Mouse (Mus musculus) gastrocnemius, postnatal 10 days (tissue): ENCODE measurements around the gene Sez6. TPM values are rescaled to one million over a fixed set of nuclear protein-coding genes. Genes with fewer than 3 reads are reported as not detected.

Experiments used
- DNase-seq: peaks from one replicate; pipeline ENCODE4 v3.0.0; 2021; ENCODE audit warnings: mixed read lengths
- total RNA-seq, 2 experiments: library from RNA; stranded (reverse); gene quantifications; 2 replicates each; pipeline ENCODE4 v1.2.3; 2021

Sez6 gene
- total RNA-seq, 2 experiments from 2014 or later, result 0.54 to 0.70 TPM

DNA sequence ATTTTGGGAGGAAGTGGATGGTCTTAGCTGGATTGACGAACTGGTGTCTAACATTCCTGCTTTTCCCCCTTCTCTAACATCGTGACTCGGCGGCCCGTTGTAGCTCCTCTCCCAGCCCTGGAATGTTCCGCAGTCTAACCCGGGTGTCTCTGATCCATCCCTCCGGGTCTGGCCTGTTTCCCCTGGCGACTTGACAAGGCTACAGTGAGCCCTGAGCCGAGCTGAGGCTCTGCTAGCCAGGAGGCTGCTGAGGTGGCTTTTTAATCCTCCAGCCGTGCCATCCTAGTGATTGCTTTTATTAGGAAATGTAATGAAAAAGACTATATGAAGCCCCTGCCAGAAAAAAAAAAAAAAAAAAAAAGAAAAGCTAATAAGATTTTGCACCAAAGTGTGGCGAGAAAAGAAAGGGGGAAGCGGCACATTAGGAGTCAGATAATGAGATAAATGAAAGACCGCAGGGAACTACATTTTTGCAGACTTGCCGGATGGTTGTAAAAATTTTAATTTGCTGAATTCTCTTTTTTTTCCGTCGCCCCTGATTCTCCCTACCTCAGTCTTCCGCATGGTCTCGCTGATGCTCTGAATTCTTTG lies 24.4 kb upstream of the Sez6 start:
- peak; percentile 59 for DNase-seq

GRCm38 (mm10) chr11:77906747-77907174 lies 23.8 kb upstream of the Sez6 start:
- DNase-seq, result no peak

DNA sequence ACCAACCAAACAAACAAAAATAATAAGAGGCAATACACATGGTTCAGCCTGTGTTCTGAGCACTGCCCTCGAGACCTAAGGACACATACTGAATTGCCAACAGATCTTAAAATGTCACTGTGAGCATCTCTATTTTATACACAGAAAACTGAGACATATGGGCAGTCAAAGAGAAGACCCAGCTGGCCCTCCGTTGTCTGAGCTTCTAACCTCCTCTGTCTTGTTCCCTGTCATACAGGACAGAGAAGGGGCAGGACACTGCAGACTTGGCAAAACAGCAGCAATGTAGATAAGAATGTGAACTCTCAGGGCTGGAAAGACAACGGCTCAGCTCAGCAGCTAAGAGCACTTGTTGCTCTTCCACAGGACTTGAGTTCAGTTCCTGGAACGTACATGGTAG lies 22.1 kb upstream of the Sez6 start:
- no peak for DNase-seq

DNA sequence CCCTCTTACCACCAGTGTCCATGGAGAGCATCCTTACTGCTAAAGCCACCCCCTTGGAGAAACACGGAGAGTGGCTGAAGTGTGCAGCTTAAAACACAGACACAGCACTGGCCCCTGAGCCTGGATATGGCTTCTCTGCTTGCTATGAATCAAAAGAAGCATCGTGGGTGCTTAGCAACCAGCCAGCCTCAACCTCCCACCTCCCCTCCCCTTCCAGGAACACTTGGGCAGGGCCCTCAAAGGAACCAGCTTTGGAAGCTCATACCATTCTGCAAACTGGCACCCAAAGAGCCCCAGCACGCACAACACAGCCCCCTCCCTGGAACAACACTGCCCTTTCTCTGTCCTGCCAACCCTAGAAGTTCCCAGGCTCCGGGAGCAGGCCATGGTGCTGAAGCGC lies 21.2 kb upstream of the Sez6 start:
- DNase-seq, result no peak

DNA sequence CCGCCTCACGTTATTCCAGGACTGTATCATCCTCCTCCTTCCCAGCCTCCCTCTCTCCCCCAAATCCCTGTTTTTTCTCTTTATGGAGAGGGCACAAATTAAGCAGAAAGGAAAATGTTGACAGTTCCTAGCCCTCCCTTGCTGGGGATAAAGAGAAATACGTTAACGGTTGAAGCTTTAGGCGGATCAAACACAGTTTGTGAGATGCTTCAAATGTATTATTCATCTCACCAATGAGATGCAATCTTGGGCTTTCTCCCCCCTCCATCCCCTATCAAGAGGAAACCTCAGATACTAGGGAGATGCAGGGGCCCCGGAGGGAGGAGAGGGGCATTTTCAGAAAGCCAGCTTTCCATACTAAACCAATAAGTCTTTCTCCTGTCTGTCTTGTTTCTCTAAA lies 20.8 kb upstream of the Sez6 start:
- no peak for DNase-seq

DNA sequence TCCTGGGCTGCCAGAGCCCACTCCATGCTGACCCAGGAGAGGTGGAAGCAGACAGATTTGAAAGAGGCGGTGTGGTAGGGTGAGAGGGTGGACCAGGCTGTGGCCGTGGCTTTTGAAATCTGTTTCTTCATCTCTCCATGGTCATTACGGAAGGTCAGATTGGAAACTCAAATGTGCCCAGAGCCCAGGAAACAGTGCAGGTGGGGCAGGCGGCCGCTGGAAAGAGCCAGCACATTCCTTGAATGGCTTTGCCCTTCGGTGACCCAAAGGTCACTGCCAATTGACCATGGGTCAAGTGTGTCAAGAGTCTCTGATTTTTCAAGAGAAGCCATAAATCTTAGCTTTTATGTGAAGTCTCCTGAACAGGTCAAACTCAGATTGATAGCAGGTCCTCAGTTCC lies 17.1 kb upstream of the Sez6 start:
- DNase-seq, result no peak

GRCm38 (mm10) chr11:77914598-77915260 lies 15.9 kb upstream of the Sez6 start:
- DNase-seq, result no peak

- no peak for DNase-seq
Measured at GRCm38 (mm10) chr11:77916741-77917140, 13.9 kb upstream of the Sez6 start.

DNA sequence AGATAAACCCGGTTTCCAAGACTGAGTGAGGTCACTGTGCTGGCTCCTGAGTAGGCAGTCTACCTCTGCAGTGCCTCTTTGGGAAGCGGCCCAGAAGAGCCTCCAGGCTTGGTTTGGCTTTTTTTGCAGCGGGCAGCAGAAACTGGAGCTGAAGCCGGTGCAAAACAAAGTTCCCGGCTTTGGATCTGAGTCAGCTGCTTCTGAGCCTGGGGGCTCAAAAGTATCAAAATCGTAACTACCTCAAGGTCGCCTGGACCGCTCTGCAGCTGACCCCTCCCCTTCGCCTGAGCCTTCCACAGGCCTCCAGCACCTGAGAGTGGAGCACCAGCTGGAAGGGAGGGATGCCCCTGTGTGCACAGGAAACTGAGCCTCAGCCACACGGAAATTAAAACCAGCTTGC lies 13.4 kb upstream of the Sez6 start:
- DNase-seq, result peak; percentile 15

DNA sequence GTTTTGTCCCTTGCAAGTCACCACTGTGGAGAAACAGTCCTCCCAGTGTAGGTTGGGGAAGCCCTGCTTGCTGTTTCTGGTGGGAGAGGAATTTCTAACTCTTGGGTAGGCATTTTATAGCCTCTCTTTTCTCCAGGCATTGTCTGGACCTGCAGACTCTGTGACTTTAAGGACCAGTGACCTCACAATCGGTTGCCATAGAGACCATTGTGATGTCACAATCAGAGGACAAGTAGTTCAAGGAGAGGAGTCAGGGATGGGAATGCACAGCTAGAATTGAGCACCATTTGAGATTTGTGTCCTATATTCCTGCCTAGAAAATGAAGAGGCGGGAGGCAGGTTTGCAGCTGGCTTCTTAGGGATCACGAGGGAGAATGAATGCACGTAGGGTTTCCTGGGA lies 7.3 kb upstream of the Sez6 start:
- DNase-seq, result no peak

DNA sequence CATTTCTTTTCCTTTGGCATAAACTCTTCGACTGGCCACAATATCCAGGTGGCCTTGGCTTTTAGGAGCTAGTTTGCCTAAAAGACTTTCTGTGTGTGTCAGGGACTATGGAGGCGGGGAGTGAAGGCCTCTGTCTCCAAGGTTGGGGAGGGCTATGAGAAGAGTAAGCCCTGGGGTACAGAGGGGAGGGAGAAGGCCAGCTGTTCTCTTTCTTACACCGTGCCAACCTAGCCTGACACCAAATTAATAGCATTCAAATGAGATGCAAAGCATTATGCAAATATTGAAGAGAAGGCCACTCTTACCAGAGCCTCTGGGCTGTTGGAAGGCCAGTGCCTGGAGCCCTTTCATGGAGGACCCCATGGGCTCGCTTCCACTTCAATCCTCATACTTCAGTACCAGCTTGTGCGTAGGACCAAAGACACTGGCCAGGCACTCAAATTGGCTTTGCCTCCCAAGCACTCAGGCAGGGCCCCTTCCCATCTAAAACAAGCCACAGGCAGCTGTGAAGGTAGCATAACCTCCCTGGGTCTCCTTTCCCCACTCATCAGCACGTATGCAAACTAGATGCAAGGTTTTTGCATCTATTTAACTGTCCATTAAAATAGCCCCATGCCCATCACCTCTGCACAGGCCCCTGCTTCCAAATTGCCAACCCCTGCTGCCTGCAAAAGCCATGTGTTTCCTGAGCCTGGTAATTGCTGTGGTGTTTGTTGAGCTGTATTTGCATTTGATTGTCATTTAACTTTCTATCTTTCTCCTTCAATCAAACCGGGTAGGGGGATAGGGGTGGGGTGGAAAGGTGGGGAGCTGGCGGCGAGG lies 4.6 kb upstream of the Sez6 start:
- no peak for DNase-seq

DNA sequence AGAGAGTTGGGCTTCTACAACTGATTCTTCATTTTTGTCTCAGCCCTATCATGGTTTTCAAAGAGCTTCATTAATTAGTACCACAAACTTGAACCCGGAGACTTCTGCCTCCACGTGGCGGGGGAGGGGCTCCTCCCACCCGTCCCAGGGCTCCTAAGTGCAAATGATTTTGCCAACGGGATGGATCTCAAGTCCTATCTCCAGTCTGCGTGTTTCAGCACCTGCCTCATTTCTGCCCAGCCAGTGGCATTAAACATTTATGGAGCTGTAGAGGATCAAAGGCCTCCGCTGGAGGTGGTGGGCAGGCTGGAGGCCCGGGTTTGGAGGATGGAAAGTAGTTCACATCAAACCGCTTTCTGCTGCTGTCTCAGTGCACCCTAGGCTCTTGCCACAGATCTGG lies 3.9 kb upstream of the Sez6 start:
- no peak for DNase-seq

DNA sequence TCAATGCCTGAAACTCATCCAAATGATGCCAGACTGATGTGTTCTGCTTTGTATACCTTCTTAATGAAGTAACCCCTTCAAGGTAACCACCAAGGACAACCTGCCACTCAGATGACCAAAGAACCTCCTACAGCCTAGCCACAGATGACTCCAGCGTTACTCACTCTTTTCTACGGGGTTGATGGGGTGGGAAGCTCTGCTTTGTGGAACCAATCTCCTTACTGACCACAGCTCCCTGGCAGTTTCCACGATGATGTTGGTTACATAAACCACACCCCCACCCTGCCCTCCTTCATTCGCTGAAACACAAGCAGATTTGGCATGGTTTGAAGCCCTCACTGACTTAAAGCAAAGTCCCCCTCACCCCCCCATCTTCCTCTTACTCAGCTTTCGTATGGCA lies 2.8 kb upstream of the Sez6 start:
- DNase-seq, result no peak

- no peak for DNase-seq
Measured at GRCm38 (mm10) chr11:77931541-77932433, 1.2 kb downstream of the Sez6 start.

DNA sequence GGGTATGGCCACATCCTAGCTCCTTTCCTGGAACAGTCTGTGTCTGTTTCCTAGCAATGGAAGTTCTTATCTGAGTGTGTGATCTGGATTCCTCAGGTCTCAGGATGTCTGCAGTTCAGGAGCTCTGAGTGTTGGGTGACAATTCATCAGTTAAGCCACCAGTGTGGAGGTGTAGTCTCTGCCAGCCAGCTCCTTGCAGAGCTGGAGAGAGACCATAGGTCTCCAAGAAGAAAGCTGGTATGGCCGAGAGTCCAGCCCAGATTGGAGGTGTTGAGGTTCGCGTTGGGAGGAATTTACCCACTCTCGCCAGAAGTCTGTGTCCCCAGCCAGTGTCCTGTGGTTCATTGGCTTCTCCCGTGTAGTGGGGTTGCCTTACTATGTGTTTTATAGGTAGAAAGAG lies 2.0 kb downstream of the Sez6 start:
- no peak for DNase-seq

GRCm38 (mm10) chr11:77934111-77934521 lies 3.5 kb downstream of the Sez6 start:
- no peak for DNase-seq

- no peak for DNase-seq
Measured at GRCm38 (mm10) chr11:77934568-77935311, 4.1 kb downstream of the Sez6 start.

DNA sequence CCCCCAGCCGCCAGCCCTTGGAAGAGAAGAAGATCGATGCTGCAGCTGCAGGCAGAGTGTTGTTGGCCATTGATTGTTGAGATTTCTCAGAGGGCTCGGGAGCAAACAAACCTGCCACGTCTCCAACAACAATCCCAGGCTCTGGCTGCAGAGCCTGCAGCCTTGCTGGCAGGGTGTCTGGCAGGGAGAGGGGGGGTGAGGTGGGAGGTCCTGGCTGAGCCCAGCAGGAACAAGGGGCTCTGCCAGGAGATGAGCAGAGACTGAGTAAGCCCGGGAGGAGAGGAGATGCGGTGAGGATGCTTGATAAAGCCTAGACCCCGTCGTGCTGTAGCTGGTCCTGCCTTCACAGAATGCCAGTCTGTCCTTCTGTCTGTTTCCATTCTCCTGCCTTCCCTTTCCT lies 6.2 kb downstream of the Sez6 start:
- DNase-seq, result no peak

- DNase-seq, result no peak
Measured at GRCm38 (mm10) chr11:77937649-77938410, 7.2 kb downstream of the Sez6 start.

GRCm38 (mm10) chr11:77942230-77942629 lies 11.6 kb downstream of the Sez6 start:
- DNase-seq, result no peak

GRCm38 (mm10) chr11:77947860-77948259 lies 17.3 kb downstream of the Sez6 start:
- no peak for DNase-seq
